Mouse (Mus musculus) G1E-ER4 (cell line): ENCODE measurements around the gene Rce1. TPM values are rescaled to one million over a fixed set of nuclear protein-coding genes. Genes with fewer than 3 reads are reported as not detected.

Source experiments
- GATA1 ChIP-seq: IDR thresholded peaks from one replicate; pipeline ENCODE4 v1.8.0; 2012; ENCODE audit warnings: low read length, inconsistent platforms
- polyA plus RNA-seq: library from polyadenylated mRNA; stranded (reverse); fragments of >175 nt; gene quantifications from 2 replicates; pipeline ENCODE4 v1.2.3, GENCODE M21; 2012

Gene Rce1
- polyA plus RNA-seq, 1 experiment, result 17.6 TPM

DNA sequence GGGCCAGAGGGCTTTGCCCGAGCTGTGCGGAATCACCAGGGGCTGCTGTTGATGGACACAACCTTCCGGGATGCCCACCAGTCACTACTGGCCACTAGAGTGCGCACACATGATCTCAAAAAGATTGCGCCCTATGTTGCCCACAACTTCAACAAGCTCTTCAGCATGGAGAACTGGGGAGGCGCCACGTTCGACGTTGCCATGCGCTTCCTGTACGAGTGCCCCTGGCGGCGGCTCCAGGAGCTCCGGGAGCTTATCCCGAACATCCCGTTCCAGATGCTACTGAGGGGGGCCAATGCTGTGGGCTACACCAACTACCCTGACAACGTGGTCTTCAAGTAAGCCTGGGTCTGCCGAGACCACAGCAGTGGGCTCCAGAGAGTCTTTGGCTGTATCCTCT is 7.3 kb downstream of the Rce1 start:
- TF ChIP-seq GATA1, result no peak

DNA sequence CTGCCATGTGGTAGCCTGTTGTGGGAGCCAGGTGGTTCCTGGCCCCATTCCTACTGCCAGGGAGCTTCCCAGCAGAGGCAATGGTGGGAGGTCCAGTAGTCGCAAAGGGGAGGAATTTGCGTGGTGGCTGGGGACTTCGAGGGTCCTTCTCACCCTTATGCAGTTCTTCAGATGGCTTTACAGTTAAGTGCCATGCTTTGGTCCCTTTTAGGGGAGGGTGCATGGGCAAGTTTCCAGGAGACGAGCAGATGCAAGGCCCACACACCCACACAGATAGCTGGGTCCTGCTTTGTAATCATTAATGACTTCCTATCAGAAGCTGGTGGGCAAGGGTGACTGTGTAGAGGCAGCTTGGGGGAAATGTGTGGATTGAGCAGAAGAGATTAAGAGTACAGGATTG is 8.9 kb downstream of the Rce1 start:
- TF ChIP-seq GATA1, result no peak

DNA sequence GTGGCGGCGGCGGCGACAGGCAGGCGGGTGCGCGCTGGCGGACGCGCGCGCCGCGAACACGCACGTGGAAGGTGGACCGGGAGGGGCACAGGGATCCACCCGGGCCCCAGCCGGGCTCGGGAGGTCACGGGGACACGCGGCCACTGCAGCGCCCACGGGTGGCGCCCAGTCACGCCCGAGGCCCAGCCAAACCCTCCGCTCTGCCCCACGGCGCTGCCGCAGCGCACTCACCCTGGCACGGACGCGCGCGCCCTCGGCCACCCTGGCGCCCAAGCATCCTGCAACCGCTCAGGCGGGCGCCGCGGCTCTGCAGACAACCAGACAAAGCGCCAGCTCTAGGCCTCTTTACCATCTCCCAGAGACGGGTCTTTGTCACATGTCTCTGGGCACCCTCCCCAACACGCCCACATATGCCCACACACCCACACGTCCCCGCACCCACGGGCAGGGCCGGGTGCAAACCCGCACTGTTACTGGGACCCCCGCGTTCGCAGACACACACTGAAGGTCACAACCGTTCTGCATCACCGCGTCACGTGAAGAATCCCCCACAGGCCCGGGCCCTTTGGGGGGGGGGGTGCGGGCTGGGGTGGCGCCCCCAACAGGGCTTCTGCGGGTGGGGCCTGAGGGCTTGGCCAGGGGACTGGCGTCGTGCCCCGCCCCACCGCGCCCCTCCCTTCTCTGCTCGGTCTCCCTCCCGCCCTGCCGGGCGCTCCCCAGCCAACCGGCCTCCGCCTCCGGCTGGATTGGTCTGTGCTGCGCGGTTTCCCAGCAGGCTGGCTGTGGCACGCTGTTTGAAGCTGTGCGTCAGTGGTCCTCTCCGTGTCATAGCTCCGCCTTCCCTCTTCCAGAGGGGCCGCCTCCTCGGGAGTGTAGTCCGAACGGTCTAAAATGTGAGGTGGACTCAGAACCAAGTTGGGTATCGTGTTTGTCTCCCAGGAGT is 10.0 kb downstream of the Rce1 start, which contains the start of gene Lrfn4:
Gene Lrfn4, minus strand, starts transcription at position 517 of the 943 bp plus-strand sequence.
- TF ChIP-seq GATA1, result no peak

DNA sequence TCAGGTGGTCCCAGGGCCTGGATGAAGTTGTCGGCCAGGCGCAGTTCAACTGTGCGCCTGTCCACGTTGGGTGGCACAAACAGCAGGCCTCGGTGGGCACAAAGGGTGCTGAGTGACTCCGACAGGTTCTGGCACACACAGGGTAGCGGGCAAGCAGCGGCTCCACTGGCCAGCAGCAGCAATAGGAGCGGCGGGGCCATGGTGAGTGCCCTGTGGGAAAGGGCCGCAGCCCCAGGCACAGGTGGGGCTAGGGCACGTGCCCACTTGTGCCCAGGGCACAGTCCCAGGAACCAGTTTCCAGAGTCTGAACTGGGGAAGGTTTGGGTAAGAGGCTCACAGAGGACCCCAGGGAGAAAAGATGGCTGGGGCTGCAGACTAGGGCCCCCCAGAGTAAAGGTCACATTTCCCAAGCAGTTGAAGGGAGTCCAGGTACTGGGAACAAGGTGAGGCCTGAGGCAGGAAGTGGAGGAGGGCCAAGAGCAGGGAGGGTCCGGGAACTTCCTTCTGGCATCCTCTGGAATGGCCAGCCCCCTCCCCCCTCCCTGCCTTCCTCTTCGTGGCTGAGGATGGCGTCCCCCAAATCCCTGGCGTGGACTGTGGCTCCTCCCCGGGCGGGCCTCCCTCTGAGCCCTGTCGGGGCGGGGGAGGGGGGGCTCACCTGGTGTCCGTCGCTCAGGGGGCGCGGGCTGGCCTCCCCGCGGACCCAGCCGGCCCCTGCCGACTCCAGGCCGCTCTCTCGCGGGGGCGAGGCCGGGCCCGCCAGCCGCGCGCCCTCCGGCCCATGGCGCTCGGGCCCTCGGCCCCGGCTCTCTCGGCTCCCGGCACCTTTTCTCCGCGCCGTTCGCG is 10.9 kb downstream of the Rce1 start:
- TF ChIP-seq GATA1, result no peak

DNA sequence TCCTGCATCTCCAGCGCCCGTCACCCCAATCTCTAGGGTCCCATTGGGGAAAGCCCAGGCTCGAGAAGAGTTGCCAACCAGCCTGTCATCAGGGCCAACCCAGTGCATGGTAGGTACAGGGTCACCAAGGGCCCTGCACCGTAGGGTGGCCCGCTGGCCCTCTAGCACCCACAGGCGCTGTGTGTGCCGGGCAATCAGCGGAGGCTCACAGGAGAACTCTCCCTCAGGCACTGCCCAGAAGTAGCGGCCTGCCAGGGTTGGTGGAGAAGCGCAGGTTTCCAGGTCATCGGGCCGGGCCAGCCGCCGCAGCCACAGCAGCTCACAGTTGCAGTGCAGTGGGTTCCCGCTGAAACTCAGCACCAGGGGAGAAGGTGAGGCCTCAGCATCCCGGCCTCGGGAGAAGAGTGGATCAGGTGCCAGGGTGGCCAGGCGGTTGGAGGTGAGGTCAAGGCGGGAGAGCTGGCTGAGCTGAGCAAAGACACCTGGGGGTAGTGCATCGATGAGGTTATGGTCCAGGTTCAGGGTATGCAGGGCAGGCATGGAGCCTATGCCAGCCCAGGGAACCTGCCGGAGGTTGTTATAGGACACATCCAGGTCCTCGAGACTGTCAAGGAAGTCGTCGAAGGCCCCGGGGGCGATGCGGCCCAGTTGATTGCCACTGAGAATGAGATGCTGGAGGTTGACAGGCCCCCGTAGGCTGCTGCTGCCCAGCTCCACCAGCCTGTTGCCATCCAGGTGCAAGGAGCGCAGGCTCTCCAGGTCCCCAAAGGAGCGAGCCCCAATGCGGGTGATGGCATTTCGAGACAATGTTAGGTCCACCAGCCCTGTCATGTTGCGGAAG is 11.8 kb downstream of the Rce1 start:
- no peak for TF ChIP-seq GATA1

DNA sequence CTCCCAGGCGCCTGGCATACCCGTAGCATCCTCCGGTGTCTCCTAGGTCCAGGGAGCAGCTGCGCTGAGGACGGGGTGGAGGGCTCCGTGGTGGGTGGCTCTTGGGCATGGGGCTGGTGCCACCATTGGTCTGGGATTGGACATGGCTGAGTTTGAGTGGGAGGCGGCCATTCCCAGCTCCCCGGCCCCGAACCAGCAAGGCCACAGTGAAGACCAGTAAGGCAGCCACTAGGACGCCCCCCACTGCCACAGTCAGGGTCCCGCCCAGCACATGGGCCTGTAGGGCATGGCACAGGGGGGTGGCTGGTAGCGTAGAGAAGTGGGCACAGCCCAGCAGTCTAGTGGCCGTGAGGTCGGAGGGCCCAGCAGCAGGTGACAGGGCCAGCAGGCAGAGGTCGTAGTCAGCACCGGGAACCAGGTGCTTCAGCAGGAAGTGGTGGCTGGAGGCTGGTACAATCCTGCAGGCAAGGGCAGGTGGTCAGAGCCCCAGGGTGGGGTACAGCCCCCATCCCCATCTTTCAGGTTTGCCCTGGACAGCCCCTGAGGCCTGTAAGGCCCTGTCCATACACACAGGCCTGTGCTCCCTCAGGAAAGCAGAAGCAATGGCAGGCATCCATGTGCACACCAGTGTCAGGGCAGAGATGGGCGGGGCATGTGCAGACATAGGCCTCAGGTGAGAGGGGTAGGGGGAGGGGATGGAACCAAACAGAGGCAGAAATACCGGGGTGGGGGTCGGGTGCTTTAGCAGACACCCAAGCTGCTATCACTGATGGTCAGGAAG is 13.1 kb downstream of the Rce1 start:
- no peak for TF ChIP-seq GATA1

DNA sequence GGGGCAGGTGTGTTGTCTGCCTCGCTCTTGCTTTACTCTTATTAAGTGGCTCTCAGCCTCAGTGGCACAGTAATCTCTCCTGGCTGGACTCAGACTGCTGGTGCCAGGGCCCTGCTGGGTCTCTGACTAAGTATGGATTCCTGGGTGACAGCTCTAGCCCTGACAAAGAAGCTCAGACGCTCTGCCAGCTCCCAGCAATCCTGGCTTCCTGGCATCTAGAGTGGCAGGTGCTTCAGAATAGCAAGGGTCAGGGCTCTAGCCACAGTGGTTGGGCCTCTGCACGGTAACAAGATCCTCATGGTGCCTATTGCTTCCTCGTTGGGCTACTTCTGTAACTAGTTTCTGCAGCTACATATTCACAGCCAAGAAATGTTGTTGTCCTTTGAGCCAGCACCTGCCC is 15.3 kb downstream of the Rce1 start:
- no peak for TF ChIP-seq GATA1

GRCm38 (mm10) chr19:4608511-4608910 is 16.9 kb downstream of the Rce1 start:
- TF ChIP-seq GATA1, result no peak

- TF ChIP-seq GATA1, result no peak
Observed at GRCm38 (mm10) chr19:4607406-4607805, 18.0 kb downstream of the Rce1 start.

GRCm38 (mm10) chr19:4605654-4606053 is 19.8 kb downstream of the Rce1 start:
- no peak for TF ChIP-seq GATA1

GRCm38 (mm10) chr19:4603801-4604723 is 21.4 kb downstream of the Rce1 start:
- TF ChIP-seq GATA1, result no peak

DNA sequence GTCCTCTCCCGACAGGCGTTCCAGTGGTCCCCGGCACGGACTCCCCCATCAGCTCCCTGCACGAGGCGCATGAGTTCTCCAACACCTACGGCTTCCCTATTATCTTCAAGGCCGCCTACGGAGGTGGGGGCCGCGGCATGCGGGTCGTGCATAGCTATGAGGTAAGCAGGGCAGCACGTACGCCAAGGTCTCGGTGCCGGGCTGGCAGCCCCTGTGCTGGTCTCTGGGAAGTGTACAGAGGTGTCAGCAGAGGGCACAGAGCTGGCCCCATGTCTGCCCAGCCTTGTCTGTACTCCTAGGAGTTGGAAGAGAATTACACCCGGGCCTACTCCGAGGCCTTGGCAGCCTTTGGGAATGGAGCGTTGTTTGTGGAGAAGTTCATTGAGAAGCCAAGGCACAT is 23.0 kb downstream of the Rce1 start:
- no peak for TF ChIP-seq GATA1

DNA sequence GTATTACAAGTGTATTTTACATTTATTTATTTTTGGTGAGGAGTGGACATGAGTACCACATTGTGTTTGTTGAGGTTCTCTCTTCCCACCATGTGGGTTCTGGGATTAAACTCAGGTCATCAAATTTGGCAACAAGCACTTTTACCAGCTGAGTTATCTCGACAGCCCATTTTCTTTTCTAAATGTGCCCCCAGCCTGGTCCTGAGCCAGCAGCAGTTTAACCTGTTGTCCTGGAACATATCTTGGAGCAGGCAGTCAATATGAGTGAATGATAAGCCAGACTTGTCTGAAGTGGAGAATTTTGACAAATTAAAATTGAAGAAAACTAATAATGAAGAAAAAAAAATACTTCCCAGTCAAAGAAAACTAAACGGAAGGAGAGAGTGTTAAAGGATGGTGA is 29.4 kb downstream of the Rce1 start:
- TF ChIP-seq GATA1, result no peak
